Mouse (Mus musculus) urinary bladder, postnatal 25 days (tissue): ENCODE results near the gene Fth1.
A peak's percentile ranks its signal among the peaks of the same experiment; 100 is the strongest.

Experiments used
- DNase-seq: peaks from one replicate; pipeline ENCODE4 v3.0.0; 2022; ENCODE audit warnings: low spot score

Fth1 gene

GRCm38 (mm10) chr19:9992011-9992958 lies 11.9 kb downstream of the Fth1 start:
- no peak for DNase-seq

- peak; percentile 88 for DNase-seq
Observed at GRCm38 (mm10) chr19:9993036-9993656, 12.7 kb downstream of the Fth1 start.

GRCm38 (mm10) chr19:9997204-9998062 lies 17.0 kb downstream of the Fth1 start:
- DNase-seq: no peak

GRCm38 (mm10) chr19:9998063-9998416 lies 17.6 kb downstream of the Fth1 start:
- DNase-seq: no peak

GRCm38 (mm10) chr19:9998736-9999486 lies 18.5 kb downstream of the Fth1 start:
- no peak for DNase-seq

GRCm38 (mm10) chr19:10000330-10000729 lies 19.9 kb downstream of the Fth1 start:
- DNase-seq: no peak

- no peak for DNase-seq
Observed at GRCm38 (mm10) chr19:10001206-10001969, 21.0 kb downstream of the Fth1 start, which contains the start of the genes Best1 and Rab3il1. TSS of gene Best1 (minus strand) at chr19:10001633. TSS of gene Rab3il1 (plus strand) at chr19:10001669.

GRCm38 (mm10) chr19:10003696-10004095 lies 23.3 kb downstream of the Fth1 start:
- no peak for DNase-seq

GRCm38 (mm10) chr19:10011408-10011807 lies 31.0 kb downstream of the Fth1 start:
- DNase-seq: no peak

- peak; percentile 39 for DNase-seq
Observed at GRCm38 (mm10) chr19:10012827-10013278, 32.5 kb downstream of the Fth1 start.

GRCm38 (mm10) chr19:10013348-10013747 lies 33.0 kb downstream of the Fth1 start:
- DNase-seq: no peak

GRCm38 (mm10) chr19:10013913-10014312 lies 33.5 kb downstream of the Fth1 start:
- no peak for DNase-seq

- no peak for DNase-seq
Observed at GRCm38 (mm10) chr19:10014824-10015223, 34.4 kb downstream of the Fth1 start.

GRCm38 (mm10) chr19:10015442-10015841 lies 35.0 kb downstream of the Fth1 start:
- DNase-seq: no peak

GRCm38 (mm10) chr19:10016151-10016550 lies 35.8 kb downstream of the Fth1 start:
- no peak for DNase-seq

- DNase-seq: peak; percentile 87
Observed at GRCm38 (mm10) chr19:10017637-10018526, 37.5 kb downstream of the Fth1 start.

- DNase-seq: no peak
Observed at GRCm38 (mm10) chr19:10018527-10018818, 38.1 kb downstream of the Fth1 start.

GRCm38 (mm10) chr19:10019214-10019760 lies 38.9 kb downstream of the Fth1 start:
- DNase-seq: no peak

GRCm38 (mm10) chr19:10021981-10022380 lies 41.6 kb downstream of the Fth1 start:
- no peak for DNase-seq
